Mouse (Mus musculus): Measurements from ENCODE around the gene Ntm. TPM values are rescaled to one million over a fixed set of nuclear protein-coding genes. Genes with fewer than 3 reads are reported as not detected.

Gene Ntm
- total RNA-seq, 2 experiments from 2014 or later, result not detected

DNA sequence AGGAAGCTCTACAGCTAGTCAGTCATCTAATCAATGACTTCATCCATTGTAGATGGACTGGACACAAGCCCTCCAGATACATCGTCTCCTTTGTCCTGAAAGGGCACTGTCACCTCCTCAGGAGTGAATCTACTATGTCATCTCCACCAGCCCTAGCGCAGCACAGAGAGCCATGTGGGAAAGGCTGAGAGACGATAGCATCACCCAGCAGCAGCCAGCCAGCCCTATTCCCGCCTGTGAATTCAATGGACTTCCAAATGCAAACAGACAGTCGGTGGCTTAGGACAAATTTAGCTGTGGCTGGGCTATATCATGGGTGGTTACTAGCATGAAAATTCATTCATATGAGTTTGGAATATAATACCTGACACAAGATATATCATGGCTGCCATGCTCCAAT, 70.1 kb downstream of the Ntm start:
- no peak for ATAC-seq (replicated peaks; ENCODE audit: low FRiP score, low TSS enrichment, poor library complexity, severe bottlenecking)

DNA sequence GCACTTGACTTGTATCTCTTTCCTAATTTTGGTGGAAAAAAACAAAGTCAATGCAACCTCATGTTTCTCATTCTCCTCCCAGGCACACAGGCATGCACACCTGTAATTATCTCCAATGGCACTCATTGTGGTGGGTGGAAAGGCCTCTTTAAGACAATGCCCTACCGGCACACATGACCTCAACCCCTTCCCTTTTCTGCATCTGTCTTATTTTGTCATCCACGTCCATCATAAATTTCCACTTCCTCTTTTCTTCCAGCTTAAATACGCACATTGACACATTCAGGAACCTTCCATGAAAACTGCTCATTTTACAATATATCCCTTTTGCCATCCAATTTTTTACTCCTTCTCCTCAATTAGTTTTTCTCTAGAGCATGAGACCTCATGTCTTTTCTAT, 74.2 kb downstream of the Ntm start:
- ATAC-seq (replicated peaks; ENCODE audit: low FRiP score, low TSS enrichment, poor library complexity, severe bottlenecking), result no peak

DNA sequence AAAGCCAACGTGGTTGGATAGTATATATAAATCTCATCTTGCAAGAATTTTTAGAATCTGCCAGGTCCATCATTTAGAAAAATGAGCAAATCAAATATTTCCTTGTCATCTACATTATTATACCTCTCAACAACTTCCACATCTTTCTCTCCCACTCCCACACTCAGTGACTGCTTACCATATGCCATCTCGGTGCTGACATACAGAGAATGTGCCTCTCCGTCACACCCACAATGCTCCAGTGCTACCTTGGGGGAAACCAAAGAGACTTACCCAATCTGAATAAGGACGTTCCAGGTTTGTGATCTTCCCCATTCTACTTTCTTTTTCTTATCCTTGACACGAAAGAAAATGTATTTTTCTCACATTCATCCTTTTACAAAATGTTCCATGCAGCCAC, 75.0 kb downstream of the Ntm start:
- ATAC-seq (replicated peaks; ENCODE audit: low FRiP score, low TSS enrichment, poor library complexity, severe bottlenecking), result no peak

DNA sequence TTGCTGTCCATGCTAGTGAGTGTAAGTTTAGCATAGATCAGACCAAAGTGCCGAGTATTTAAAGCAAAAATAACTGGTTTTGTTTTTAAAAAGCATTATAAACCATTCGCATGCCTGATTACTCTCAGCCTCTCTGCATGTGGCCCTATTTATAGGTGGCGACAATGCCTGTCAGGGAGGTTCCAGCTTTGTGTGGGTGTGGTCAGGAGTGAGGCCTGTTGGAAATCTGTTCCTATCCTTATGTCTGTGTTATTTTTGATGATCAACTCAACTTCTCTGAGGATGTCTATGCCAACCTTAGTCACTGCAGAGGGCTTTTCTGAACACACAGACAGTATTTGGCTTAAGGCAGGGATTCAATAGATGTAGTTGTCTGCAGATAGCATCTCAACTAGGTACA, 78.9 kb downstream of the Ntm start:
- no peak for ATAC-seq (replicated peaks; ENCODE audit: low FRiP score, low TSS enrichment, poor library complexity, severe bottlenecking)

DNA sequence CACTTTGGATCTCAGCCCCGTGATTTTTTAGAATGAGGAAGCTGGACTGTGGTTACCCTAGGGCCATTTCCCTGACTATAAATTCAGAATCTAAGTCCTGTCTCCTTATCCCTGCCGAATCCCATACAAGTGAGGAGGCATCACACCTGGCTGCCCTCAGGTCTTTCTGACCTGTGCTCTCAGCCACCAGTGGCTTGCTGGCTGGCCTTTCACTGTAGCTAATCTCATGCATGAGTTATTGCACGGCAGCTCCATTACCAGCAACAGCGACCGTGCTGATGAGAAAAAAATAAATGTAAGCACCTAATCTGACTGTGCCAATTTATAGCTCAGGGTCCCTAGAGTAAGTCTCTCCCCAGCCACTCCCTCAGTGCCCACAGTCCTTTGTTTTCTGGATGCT, 81.3 kb downstream of the Ntm start:
- no peak for ATAC-seq (replicated peaks; ENCODE audit: low FRiP score, low TSS enrichment, poor library complexity, severe bottlenecking)

DNA sequence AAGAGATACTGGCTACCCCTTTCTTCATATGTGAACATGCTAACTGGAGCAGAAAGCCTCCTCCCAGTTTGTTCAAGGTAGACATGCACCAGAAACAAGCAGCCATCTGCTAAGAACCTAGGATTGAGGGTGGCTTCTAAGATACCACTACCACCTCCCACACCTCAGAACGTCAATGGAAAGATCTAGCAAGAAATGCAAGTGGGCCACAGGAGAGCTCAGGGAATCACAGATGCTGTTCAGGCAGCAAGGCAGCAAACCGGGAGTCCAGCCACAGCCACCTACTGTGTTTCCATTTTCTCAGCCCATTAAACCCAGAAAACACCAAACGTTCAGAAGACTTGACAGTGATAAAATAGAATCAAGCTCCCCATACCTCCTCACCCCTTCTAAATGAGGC, 85.4 kb downstream of the Ntm start:
- ATAC-seq (replicated peaks; ENCODE audit: low FRiP score, low TSS enrichment, poor library complexity, severe bottlenecking), result no peak

DNA sequence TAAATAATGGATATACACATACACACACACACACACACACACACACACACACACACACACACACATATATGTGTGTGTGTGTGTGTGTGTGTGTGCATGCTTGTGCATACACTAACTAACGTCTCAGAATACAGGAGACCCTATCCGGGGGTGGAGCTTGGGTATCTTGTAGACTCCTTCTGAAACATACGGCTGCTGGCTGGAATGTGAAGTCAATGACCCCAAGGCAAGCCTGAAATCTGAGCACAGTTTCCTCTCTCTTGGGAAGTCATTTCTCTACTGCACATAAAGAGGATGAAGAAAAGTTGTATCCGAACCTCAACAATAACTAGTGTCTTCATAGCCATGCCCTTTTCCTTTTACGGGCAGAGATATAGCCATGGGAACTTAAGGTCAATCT, 95.2 kb downstream of the Ntm start:
- ATAC-seq (replicated peaks; ENCODE audit: low FRiP score, low TSS enrichment, poor library complexity, severe bottlenecking), result no peak

DNA sequence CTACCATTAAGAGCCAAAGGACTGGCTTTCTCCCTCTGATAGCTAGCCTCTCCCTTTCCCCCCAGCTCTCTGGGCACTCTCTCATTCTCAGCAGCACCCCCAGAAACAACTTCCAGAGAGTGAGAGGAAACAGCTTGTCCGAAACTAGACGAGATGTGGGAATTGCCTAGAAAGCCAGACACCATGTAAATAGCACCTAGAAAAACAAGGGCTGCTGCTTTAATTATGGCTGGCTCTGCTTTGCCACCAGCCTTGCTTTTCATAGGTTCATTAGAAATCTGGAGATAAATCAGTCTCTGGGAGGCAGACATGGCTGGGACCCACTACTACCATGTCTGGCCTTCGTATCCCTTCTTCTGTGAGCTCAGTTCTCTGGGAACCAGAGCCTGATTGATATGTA, 96.1 kb downstream of the Ntm start:
- no peak for ATAC-seq (replicated peaks; ENCODE audit: low FRiP score, low TSS enrichment, poor library complexity, severe bottlenecking)

DNA sequence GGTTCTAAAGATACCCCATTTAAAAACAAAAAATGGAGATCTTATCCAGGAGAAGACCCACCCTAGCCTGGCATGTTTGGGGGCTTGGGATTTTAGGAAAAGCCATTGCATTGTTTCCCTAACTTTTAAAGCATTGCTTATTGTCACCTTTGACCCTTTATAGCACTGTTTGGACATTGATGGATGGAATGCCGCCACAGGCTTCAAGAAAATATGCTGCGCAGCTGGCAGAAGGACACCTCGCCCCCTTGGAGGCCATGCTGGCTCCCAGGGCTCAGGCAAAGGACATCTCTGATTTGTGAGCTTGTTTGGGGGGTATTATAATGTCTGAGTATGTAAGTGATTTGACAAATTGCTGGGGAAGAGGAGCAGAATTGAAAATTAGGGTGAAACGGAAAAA, 96.8 kb downstream of the Ntm start:
- ATAC-seq (replicated peaks; ENCODE audit: low FRiP score, low TSS enrichment, poor library complexity, severe bottlenecking), result no peak

DNA sequence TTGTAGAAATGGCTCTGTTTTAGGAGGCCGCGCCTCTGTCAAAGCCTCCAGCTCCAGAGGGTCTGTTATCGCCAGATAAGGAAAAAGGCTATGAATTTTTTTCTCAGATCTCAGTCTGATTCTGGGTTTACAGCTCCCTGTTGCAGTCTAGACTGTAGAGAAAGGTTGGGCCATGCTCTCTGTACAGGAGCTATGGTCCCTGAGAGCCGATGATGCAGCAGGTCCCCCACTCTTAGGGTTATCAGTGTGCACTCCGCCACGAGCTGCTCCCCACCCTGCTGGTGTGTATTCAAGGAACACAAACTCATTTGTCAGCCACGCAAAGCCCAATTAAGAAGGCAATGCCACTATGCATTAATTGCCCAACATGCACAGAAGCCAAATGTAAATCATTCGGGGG, 97.4 kb downstream of the Ntm start:
- ATAC-seq (replicated peaks; ENCODE audit: low FRiP score, low TSS enrichment, poor library complexity, severe bottlenecking), result no peak

DNA sequence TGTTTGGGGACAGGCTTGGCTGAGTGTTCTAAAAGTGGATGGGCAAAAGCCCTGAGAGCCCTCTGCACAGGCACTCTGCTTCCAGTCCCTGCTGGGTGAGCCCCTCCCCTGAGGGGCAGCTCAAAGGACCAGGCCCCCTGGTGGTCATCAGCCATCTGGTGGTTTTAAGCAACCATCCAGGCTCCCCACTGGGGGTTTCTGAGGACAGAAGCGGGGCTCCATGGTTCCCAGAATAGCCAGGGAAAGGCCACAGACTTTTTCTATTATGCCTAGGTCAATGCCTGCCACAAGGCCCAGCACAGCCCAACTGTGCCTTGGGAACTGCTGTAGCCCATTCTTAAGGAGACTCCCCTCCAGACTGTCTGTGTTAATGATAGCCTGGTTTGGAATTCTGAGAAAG, 98.1 kb downstream of the Ntm start:
- no peak for ATAC-seq (replicated peaks; ENCODE audit: low FRiP score, low TSS enrichment, poor library complexity, severe bottlenecking)

DNA sequence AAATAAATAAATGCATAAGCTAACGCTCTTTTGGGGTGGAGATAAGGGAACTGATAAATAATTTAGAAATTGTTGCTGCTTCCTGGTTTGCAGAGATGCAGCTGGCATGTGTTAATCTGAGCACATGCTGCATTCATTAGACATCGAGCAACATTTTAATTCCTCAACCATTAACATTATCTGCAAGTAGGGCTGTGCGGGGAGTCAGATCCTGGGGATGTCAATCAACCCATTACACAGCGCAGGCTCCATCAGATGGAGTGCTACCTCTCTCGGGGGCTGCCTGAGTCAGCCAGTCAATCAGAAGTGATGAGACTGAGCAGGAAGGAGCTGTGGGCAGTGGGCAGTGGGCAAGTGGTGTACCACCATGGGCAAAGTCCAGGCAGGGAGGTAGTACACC, 100.5 kb downstream of the Ntm start:
- ATAC-seq (replicated peaks; ENCODE audit: low FRiP score, low TSS enrichment, poor library complexity, severe bottlenecking), result no peak

DNA sequence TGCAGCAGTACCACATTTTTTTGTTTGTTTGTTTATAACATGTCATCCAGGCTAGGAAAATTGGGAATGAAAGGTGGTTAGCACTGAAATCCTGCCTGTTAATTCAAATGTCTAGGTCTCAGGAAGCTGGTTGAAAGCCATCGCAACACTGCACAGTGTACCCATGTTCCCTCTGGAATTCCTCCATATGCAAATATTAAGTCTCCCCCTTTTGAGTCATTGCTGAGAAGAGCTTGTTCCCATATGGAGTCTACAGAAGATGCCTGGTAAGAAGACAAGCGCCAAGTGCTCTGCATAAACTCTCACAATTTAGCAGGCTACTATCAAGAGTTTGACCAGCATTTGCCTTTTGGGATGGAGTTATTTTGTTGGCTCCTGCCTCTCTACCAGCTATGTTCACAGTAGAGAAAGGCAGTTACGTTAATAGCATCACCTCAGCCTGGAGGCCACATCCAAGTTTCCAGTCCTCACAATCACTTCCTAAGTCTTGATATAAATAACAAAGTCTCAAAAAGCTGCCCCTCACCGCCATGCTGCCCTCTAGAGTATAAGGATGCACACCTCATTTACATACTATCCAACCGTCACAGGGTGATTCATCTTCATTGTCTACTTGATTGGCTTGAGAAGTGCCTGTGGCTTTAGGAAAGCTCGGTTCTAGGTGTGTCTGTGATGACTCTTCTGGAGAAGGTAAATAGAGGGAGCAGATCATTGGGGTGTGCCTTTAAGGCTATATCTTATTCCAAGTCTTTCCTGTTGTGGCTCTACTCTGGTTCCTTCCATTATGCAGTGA, 103.5 kb downstream of the Ntm start:
- no peak for ATAC-seq (replicated peaks; ENCODE audit: low FRiP score, low TSS enrichment, poor library complexity, severe bottlenecking)

DNA sequence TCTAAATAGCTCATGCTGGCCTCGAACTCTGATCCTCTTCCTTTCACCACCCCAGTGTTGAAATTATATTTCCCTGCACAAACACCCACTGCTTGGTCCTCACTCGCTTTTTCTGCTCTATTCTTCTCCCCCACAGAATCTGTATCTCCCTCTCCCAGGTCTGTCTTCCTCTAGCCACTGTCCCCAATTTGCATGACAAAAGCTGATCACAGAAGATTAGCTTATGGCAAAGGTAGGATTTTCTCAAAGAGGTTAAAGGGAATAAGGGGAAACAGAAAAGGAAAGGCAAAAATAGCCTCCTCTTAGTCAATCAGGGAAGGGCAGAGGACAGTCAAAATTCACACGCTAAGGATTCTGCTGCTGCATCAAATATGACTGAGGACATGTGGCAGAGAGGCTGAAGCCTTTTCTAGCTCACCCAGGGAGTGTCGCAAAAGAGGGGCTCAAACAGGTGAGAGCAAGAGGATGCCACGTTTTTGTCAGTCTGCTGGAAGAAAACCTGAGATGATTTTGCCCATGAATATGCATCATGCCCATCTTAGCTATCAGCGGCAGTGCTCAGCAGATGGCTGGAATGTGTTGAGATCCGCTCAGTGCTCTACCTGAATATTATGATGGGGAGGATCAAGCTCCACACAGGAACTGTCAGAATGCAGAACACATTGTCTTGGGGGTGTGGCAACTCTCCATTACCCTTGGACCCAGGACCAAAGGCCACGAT, 114.0 kb downstream of the Ntm start:
- no peak for ATAC-seq (replicated peaks; ENCODE audit: low FRiP score, low TSS enrichment, poor library complexity, severe bottlenecking)

DNA sequence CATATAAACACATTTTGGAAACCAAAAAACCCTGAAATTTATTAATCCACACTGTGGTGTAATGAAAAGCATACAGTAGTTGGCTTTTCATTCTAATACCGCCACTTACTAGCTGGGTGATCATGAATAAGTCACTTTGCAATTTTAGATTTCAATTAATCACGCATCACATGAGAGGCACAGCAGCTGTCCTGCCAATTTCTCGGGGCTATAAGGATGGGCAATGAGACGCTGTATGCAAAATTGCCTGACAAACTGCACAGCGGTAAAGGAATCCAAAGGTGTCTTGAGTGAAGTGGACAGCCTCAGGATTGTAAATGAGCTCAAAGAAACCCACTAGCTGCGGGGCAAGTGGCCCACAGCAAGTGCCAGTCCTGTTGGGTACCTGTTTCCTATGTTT, 125.6 kb downstream of the Ntm start:
- ATAC-seq (replicated peaks; ENCODE audit: low FRiP score, low TSS enrichment, poor library complexity, severe bottlenecking), result no peak

DNA sequence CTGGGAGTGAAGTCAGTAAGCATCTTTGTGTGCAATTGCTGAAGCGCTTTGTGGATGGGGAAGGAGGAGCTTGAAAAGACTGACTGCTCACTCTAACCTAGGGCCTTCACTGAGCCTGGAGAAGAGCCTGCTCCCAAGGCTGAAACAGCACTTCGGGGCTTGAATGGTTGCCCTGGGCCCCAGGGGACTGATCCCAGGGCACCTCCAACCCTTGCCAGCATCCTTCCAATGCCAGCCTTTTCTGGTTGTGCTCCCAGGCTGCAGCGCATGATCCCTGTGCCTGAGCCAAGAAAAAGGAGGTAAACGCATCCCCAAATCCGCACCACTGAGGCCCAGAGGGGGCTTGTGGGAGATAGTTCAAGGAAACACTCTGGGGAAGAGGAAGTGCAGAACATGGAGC, 128.0 kb downstream of the Ntm start:
- no peak for ATAC-seq (replicated peaks; ENCODE audit: low FRiP score, low TSS enrichment, poor library complexity, severe bottlenecking)

DNA sequence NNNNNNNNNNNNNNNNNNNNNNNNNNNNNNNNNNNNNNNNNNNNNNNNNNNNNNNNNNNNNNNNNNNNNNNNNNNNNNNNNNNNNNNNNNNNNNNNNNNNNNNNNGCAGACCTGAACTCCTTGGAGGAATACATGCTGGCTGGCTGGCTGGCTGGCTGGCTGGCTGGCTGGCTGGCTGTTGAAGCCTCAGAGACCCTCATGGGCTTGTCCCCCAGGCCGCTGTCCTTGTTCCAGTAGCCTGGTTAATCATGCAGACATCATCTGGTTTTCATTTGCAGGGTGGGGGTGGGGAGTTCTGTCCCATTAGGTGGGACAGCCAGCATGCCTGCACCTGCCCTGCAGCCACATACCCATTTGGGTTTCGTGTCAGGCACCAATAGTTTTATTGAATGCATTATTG, 129.2 kb downstream of the Ntm start:
- no peak for ATAC-seq (replicated peaks; ENCODE audit: low FRiP score, low TSS enrichment, poor library complexity, severe bottlenecking)

DNA sequence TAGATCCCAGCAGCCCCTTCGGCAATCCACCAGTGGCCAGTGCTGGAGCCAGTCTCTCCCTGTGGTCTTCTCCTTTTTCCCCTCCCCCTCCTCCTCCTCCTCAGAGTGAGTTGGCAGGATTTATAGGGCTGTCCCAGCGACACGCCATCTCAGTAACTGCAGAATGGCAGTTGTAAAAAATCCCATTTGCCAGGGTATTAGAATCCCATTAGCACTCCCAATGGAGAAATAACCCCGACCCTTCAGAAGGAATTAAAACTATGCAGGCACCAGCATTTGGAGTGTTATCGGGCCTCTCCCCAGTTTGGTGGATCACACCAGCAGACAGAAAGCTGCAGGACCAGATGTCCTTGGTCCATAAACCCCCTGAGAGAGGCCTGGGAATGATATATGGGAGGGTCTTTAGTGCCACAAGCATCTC, 135.7 kb downstream of the Ntm start:
- ATAC-seq (replicated peaks; ENCODE audit: low FRiP score, low TSS enrichment, poor library complexity, severe bottlenecking), result no peak

DNA sequence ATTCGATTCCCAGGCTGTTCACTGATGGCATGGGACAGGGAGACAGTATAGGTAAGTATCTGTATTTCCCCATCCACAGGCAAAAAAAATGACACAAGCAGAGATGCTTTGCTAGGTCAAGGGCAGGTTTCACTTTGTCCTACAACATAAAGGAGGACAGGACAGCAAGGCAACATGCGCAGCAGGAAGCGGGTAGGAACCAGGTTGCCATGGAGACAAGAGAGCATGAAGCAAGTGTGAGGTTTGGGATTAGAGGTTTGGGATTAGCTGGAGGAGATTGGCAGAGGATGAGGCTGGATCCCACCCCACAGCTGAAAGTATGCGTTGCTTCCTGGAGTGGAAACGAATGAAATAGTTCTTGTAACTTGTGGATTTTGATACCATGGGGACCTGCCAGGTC, 137.7 kb downstream of the Ntm start:
- no peak for ATAC-seq (replicated peaks; ENCODE audit: low FRiP score, low TSS enrichment, poor library complexity, severe bottlenecking)

DNA sequence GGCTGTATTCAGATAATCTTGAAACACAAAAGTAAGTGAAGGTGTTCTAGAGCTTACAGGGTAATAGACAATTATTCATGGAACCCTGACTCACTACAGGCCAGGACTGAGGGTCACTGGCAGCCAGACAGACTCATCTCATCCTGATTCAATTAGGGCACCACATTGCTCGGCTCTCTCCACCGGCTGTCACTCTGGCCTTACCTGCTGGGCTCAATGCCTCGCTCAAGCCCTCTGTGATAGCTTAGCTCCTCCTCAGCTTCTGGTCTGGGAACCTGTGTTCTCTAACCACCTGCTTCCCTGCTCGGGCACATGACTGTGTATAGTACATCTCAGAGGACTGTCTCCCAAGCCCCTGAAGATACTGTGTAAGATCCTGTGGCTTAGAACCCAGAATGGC, 139.2 kb downstream of the Ntm start:
- no peak for ATAC-seq (replicated peaks; ENCODE audit: low FRiP score, low TSS enrichment, poor library complexity, severe bottlenecking)

DNA sequence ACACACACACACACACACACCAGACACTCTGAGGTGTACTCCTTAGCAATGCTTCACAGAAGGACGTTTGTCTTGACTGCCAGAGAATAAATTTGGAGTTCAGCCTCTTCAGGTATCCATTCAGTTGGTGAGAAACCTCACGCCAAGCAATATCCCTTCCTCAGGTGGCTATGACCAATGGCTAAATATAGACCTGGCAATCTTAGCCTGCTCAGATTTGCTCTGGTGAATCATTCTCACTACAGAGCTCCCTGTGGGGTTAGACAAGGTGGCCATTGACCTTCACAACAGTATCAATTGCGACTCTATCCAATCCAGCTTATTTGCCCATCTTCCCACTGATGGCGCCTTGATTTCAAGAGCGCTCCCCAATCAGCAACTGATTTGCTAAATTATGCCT, 150.3 kb downstream of the Ntm start:
- no peak for ATAC-seq (replicated peaks; ENCODE audit: low FRiP score, low TSS enrichment, poor library complexity, severe bottlenecking)

Data from megakaryocyte-erythroid progenitor cell, adult 5-6 weeks (primary cell).